Mouse (Mus musculus): ENCODE results near the gene Cldnd1.

Cldnd1 gene

DNA sequence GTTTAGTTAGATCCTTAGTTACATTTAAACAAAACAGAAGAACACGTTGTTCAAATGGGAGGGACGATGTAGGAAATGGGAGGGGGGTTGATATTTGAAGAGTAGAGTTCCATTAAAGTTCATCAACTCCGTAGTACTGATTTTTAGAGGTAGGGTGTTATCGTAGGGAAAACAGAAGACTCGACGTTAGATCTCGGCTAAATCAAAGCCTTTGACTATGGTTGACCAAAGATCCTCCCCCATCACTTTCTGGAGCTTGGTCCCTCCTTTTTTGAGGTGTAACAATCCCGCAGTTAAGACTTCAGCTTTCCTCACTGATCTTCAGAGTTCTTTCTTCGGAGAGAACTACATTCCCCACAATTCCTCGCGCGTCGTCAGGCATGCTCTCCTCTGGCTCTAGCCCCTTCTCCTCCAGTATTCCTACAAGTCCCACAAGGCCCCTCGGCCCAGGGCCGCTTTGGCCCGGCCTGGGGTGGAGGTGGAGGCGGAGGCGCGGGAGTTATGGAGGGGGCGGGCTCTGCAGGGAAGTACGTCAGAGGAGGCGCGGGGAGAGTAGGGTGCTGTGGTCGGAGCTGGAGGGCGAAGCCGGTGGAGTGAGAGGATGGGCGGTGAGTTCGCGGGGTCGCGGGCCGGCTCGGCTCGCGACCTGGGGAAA, at the start of gene Cldnd1:
Gene Cldnd1, plus strand, starts transcription at position 434 of the 655 bp plus-strand sequence.
- DNase-seq (ENCODE audit: low read depth, low spot score): peak; percentile 98

DNA sequence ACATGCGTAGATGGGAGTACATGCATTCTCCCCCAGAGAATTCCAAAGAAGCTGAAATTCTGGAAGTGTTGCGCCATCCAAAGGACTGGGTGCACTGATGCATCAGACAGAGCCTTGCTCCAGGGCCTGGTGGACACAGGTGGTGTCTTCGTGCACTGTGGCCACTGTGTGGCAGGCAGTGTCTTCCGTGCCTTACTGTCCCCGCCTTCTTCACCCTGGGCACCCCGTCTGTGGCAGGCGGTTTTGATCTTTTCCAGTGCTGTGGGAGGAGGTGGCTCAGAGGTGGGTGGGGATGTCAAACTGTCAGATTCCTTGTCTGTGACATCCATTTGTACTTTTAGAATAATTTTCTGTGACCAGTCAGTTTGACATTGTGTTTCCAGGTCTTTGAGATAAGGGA, 49.0 kb upstream of the Cldnd1 start:
- DNase-seq (ENCODE audit: low read depth, low spot score): no peak

DNA sequence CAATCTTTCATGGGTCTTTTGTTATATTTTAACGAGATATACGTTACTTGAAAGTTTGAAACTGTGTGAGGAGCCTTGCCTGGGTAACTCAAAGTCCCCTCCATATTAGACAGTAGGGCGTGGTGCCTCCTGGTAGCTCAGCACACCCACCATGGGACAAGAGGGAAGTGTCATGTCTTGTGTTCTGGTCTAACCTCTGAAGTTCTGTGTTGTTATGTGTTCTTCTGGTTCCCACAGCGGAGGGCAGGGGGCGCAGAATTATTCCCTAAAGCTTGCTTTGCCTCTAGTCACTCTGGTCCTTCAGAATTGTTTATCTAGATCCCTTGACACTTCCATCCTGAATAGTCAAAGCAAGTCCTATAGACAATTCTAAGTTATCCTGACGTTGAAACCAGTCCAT, 45.7 kb upstream of the Cldnd1 start:
- no peak for DNase-seq (ENCODE audit: low read depth, low spot score)

DNA sequence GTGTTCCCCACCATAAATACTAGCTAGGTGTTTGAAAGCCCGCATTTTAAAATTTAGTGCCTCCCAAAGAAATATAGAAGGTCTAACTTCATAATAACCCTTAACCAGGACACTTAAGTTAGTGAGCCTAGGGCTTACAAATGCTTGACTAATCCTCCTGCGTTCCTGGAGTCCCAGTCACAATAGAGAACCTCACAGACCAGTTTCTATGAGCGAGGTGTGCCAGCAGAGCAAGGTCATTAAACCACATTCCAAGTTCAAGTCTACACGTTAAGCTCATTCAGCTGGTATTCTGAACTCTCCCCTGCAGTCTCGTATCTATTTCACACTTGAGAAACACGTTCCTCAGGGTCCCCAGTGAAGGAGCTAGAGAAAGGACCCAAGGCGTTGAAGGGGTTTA, 44.8 kb upstream of the Cldnd1 start:
- DNase-seq (ENCODE audit: low read depth, low spot score): no peak

DNA sequence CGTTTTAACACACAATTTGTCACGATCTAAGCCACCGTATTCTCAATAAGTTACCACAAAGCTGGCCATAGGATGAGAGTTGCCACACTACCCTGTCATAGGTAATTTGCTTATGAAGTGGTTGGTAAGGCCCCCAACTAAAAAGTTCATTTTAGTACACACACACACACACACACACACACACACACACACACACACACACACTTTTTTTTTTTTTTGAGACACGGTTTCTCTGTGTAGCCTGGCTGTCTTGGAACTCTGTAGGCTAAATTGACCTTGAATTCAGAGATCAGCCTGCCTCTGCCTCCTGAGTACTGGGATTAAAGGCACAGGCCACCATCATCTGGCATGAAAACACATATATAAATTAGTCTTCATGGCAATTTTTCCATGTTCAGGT, 43.8 kb upstream of the Cldnd1 start:
- DNase-seq (ENCODE audit: low read depth, low spot score): no peak

DNA sequence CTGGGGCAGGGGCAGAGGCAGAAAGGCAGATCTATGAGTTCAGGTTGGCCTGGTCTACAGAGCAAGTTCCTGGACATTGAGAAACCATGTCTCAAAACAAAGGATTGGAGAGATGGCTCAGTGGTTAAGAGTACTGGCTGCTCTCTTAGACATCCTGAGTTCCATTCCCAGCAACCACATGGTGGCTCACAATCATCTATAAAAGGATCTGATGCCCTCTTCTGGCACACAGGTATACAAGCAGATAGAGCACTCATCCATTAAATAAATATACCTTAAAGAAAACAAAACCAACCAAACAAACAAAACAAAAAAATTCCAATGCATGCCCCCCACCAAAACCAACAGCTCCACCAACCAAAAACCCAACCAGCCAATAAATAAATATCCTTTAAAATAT, 43.2 kb upstream of the Cldnd1 start:
- DNase-seq (ENCODE audit: low read depth, low spot score): peak; percentile 15

DNA sequence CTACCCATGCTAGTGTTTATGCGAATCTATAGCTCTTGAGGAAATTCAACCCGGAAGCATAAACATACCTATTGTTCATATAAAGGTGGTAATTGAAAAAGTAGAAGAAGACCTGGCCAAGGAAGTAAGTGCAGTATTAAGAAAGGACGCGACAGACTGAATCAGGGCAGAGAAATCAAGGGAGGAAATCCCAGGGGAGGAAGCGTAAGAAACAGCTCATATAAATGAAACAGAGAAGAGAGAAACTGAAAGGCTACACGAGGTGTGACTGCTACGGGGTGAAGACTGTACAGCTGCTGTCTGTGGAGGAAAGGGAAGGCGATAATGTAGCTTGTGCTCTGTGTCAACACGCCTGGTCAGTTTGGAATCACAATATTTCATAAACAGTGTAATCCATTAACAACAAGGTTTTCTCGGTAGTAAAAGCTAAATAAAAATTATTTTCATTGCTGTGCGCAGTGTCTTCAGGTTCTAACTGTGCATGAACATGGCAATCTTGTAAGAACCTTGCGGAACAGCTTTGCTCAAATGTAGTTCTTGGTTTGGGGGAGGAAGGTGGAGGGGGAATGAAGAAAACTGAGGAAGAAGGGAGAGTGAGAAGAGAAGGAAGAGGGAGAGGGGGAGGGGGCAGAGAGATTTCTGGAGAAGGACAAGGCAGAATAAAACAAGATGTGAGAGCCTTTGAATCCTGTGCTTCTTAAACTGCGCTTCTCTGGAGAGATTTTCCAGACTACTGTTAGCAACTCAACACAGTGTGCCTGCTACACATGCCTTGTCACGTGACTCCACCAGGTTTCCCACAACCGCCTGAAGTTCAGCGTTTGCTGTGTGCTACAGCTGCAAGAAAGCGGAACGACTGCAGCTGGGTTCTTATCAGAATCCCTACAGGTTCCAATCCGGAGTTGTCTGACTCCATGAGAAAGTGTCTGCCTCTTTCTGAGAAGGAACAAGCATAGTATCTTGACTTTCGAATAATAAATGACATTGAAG, 41.9 kb upstream of the Cldnd1 start:
- DNase-seq (ENCODE audit: low read depth, low spot score): peak; percentile 28

DNA sequence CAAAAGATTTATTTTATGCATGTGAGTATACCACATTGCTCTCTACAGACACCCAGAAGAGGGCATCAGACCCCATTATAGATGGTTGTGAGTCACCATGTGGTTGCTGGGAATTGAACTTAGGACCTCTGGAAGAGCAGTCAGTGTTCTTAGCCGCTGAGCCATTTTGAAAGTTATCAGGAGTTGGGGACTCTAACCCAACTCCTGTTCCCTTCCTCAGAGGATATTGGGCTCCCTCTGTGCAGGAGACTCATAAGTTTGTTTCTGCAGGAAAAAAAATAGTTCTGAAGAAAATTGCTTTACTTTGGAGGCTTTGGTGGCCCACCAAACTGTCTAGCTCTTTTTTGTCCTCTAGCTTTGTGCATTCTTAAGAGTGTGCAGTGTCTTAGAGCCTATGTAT, 39.2 kb upstream of the Cldnd1 start:
- no peak for DNase-seq (ENCODE audit: low read depth, low spot score)

DNA sequence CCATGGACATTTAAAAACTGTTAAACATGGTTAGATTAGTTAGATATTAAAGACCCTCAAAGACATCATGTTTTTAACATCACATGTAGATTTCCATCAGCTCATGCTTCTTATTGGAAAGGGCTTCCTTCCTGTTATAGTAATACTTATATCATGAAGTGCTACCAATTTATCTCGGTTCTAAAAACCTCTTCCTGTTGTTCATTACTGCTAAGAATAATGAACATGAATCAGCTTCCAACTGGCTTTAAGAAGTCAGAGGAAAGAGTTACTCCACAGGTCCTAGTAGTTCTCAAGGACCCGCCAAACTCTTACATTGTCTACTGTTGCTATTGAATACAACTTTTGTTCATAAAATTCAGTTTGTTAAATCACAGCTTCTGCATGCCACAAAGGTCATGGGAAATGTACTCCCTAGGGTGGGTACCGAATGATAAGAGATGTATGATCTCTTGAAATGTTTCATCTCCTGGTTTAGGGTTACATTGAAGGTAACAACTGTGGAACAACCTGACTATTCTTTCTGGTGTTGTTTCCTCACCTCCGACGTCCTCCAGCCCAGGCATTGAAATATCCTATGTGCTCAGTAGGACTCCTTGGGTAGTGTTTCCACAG, 38.0 kb upstream of the Cldnd1 start:
- DNase-seq (ENCODE audit: low read depth, low spot score): no peak

DNA sequence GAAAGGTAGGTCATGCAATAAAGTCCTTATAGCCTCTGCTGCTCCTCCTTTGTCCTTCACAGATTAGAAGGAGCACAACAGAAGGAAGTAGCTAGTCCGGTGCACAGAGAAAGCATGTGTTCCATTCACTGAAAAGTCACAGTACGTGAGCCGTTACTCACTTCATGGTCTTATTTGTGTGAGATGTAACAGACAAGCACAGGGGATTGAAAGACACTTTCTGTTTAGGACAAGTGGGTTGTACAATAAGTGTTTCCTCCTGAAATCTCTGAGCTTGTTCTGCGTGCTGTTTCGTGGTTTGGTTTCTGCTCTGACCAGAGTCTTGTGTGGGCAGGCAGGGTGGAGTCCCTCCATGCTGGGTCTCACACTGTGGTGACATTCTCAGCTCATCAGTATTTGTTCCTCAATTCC, 37.4 kb upstream of the Cldnd1 start:
- DNase-seq (ENCODE audit: low read depth, low spot score): no peak

DNA sequence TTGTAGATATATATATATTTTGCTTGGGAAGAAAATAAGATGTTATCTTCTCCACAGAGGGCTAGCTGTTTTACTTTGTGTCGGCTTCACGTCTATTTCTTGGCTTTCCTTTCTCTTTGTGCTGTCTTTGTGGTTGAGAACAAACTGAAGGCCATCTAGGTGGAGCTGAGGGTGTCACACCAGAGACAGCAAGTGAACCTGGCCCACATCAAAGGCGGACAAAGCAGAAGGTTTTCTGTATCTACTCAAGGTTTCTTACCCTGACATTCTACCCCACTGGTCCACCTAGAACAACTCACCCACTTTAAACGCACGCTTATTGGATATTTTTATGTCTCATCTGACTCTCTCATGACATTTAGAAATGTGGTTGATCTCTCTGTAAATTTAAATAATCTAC, 33.6 kb upstream of the Cldnd1 start:
- DNase-seq (ENCODE audit: low read depth, low spot score): no peak

DNA sequence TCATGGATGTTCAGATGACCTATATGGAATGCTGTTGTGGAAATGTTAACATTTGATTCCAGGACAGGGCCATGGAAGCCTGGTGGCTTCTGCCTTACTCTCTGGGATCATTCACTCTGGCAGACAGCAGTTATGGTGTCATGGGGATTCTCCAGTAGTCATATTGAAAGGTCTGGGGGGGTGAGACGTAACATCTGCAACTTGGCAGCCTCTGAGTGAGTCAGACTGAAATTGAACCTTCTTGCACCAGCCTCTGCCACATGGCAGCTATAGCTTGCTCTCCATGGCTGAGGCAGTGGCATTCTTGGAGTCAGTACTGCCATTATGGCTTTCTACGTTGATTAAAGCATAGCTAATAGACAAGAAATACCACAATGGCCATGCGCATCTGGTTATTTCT, 30.9 kb upstream of the Cldnd1 start:
- DNase-seq (ENCODE audit: low read depth, low spot score): no peak

DNA sequence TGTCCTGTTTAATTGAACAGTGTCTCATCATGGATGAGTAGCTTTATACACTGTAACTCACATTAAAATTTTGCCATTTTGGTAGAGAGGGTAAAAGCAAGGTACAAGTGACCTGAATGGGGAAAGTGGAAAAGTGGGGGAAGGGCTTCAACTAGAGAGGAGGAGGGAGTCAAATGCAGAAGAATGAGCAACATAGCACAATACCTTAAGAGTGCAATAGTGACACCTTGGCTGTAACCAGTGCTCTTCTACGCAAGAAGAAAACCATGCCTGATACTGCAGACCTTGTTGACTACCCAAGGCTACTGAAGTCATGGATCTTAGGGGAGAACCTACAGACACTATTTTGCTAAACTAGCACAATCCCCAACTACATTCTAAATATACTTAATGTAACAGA, 30.4 kb upstream of the Cldnd1 start:
- no peak for DNase-seq (ENCODE audit: low read depth, low spot score)

DNA sequence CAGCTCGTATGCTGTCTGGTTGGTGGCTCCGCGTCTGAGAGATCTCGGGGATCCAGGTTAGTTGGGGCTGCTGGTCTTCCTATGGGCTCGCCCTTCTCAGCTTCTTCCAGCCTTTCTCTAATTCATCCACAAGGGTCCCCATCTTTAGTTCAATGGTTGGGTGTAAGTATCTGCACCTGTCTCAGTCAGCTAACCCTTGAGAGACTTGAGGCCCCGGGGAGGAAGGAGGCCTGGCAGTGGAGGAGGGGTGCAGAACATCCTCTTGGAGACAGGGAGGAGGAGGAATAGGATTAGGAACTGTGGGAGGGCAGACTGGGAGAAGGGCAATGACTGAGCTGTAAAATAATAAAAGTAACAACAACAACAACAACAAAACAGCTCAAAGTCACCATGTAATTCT, 27.5 kb upstream of the Cldnd1 start:
- no peak for DNase-seq (ENCODE audit: low read depth, low spot score)

DNA sequence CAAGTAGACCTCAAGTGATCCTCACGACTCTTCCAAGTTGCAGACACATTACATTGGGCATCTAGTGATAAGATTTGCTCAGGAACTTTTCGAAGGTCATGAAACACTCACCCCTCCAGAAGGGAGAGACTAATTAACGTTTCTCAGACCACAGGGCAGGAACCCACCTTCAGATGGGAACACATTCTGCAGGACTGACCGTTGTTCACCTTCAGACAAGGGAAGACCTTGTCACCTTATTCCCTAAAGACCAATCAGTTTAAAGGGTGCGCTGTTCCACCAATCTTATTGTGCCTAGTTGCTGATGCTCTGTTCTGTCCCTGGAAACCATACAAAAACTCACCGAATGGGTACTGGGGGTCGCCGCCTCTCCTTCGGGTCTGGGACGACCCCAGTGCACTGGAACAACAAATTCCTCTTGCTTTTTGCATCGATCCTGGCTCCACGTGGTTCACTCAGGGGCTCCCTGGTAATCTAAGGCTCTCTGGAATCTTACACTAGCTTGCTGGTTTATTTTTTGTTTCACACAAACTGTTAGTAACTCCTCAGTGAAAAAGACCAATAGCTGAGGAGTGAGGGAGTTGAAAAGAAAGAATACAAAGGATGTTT, 26.8 kb upstream of the Cldnd1 start:
- no peak for DNase-seq (ENCODE audit: low read depth, low spot score)

DNA sequence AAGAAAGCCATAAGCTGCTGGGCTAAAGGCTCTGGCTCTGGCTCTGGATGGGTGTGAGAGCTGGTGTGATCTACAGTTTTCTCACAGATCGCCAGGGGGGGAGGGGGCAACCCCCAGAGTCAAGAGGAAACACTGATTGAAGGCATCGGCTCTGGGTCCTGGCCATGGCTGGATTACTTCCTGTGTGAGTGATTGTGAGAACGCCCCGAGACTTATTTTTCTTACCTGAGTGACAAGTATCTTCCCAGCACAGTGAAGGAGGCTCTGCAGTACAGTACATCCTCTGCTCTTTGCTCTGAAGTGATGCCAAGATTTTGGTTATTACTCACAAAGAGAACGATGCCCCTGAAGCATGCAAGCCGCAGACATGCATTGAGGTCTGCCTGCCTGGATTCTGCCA, 25.9 kb upstream of the Cldnd1 start:
- DNase-seq (ENCODE audit: low read depth, low spot score): no peak

DNA sequence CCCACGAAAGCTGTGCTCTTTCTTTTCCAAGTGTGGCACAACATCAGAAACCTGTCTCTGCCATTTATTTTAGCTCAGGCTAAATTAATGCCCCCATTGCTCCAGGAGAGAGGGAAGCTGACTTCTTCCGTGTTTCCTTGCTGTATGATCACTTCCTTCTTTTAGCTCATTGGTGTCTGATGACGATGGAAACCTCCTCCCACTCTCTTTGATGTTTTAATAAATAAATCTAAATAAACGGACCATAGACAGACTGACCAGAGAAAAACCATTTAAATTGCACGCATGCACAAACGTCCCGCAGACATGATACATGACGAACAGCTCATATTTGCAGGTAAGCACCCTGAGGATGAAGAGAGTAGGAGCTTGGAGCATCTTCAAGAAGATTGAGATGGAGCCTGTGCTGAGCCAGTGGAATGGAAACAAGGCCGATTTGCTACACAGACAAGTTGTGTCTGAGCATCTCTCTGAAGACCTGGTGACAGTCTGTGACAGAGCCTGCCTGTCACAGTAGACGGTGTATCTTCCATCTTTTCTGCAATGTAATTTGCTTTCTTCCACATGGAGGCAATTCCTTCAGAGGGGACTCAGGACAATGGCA, 25.3 kb upstream of the Cldnd1 start:
- no peak for DNase-seq (ENCODE audit: low read depth, low spot score)

DNA sequence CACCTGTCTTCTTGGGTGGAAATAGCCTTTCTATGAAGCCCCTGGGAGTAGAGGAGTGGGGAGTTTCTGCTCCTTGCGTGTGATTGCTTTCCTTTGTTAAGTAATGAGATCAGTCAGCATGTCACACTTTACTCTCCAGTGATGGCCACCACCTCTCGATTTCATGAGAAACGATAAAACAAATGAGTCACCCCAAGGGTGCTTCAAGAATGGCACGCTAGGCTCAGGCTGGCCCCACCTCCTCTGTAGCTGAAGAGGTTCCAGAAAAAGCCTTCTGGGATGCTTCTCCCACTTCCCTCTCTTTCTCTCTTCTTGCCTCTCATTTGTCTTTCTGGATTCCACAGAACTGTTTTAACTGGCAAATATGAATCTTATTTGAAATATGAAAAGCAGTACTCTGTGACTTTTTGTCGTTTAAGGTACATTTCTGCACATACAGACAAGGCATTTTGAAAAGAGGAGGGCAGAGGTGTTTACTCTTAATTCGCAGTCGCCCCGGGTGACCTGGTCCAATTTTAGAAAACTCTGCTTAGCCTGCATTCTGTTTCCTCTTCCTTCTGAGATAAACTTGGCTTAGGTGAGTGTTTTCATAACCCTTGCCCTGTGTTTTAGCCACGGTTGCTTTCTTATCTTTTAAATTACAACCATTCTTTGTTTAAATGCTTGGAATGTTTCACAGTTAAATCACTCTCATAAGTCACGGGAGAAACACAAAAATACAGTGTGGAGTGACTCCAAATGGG, 24.2 kb upstream of the Cldnd1 start:
- no peak for DNase-seq (ENCODE audit: low read depth, low spot score)

DNA sequence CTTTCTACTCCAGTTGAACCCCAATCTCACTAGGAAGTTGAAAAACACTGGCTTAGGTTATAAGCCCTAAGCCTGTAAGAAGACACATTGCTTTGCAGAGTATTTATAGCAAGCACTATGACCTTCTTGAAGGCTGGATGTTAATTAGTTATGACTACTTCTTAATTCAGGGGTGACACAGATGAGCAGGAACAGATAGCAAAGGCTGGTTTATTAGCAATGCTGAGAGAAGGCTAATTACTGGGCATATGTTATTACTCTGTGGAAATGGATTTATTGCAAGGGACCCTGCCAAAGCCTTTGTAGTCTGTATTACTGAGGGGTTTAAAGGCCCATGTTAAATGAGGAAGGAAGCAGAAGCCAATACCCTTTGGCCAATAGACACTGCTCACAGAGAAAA, 22.7 kb upstream of the Cldnd1 start:
- no peak for DNase-seq (ENCODE audit: low read depth, low spot score)

DNA sequence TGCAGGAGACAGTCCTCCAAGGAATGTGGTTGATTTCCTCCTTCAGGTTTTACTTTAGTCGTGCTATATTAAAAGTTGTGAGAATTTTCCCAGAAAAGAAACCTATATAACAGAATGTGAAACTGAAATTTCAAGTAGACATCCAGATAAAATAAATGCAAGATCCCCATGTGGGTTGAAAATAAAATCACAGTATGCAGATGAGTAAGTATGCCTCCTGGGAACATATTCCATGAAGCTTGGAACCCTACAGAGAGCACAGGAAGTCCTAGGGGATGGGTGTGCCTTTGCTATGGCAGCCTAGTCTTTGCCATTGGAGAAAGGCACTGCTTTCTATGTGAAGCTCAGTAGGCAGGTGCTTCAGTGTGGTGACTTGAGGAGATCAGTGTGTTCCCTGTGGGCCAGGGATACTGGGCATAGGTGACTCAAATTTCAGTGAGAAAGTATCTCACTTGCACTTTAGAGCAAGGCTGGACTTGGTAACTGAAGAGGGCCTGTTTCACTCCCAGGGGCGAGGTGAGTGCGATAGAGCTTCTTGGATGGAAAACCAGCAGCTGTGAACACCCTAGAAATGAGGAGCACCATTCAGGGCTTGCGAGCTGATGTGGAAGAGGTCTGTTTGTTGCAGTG, 20.3 kb upstream of the Cldnd1 start:
- DNase-seq (ENCODE audit: low read depth, low spot score): no peak
